ENCODE assay signal across 27 mouse cellular contexts in the genomic region with DNA sequence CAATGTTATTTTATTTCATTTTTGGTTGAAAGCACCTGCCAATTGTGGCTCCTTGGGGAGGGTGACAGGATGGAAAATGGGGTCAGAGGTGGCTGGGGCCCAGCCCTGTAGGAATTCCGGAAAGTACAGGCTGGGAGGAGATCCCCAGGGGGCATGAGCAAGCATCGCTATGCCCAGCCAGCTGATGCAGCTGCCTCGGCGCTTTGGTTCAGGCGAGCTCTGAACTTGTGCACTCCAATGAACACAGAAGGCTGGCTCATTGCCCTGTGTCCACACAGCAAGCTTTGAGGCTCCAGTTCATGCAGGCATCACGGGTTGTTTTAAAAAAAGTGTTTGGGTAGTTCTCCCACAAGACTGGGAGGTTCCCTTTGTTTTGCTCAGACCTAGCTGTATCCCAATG.
DNase-seq lines count a peak whose midpoint lies in the region; TF ChIP-seq lines count a peak whose summit lies in the region.
"Had no signal": no experiment of that assay in that cellular context is flagged by ENCODE, and none has a peak within 500 bp of the region (broad histone marks: within the 10 kb centered on the region; RNA-seq: fewer than 3 reads in every experiment).

No protein-coding gene starts in this region.

- H3K4me3 ChIP-seq in gastrocnemius, adult 2 months, result no peak overlapping the region
- H3K4me3 ChIP-seq: forebrain, embryonic 15.5 days; hindbrain, embryonic 12.5 days; limb, embryonic 12.5 days; liver, embryonic 15.5 days; midbrain, embryonic 10.5 days; neural tube, embryonic 12.5 days had no signal

- TF ChIP-seq CTCF in gastrocnemius, adult 2 months (IDR thresholded peaks at IDR 0.05), result no peak

- peak; percentile 53 to 56 for DNase-seq in cerebellum, postnatal 10 days
- no peak for DNase-seq in cerebellum, postnatal 36 days
- peak; percentile 47 for DNase-seq in gastrocnemius, adult 2 months
- no peak for DNase-seq in gastrocnemius, postnatal 25 days
- peak; percentile 36 for DNase-seq in left cerebral cortex, postnatal 4 days
- no peak for DNase-seq in left cerebral cortex, adult 18-20 months (ENCODE audit: low spot score in 2 of 2)
- DNase-seq in skeletal muscle tissue, adult 2 months (ENCODE audit: low read depth, low spot score), result peak; percentile 51
- DNase-seq in frontal cortex, postnatal 14 days (ENCODE audit: low spot score in 2 of 2), result no peak
- DNase-seq: adrenal gland, adult 2 months; adrenal gland, postnatal 36 days; cerebellum, adult 8-10 months; kidney, adult 9 months; kidney, postnatal 10 days; layer of hippocampus, adult 9-11 months; lung, embryonic 14.5 days; lung, postnatal 14 days; right cerebral cortex, postnatal 14 days; spleen, adult 18-20 months; thymus, adult 18-20 months; thymus, postnatal 25 days had no signal

- no peak overlapping the region for H3K27ac ChIP-seq in gastrocnemius, adult 2 months
- H3K27ac ChIP-seq: forebrain, embryonic 15.5 days; hindbrain, embryonic 12.5 days; limb, embryonic 12.5 days; liver, embryonic 15.5 days; midbrain, embryonic 10.5 days; neural tube, embryonic 12.5 days; stomach, postnatal 0 days had no signal

- intact Hi-C loops in gastrocnemius, adult 2 months (cut with DNase I), result no loop called here
- intact Hi-C loops in left cerebral cortex, postnatal 4 days (cut with DNase I), result no loop called here

Comparison
In these comparisons a context has a peak if more than half of its experiments do, and no peak if none do; other contexts are left out.
1. DNase-seq: peak in cerebellum, postnatal 10 days (2 of 2), gastrocnemius, adult 2 months (single experiment), left cerebral cortex, postnatal 4 days (single experiment) and skeletal muscle tissue, adult 2 months (single experiment); none in cerebellum, postnatal 36 days (0 of 2), gastrocnemius, postnatal 25 days (single experiment), left cerebral cortex, adult 18-20 months (0 of 2) and frontal cortex, postnatal 14 days (0 of 2).